Mouse (Mus musculus) neural tube, embryonic 12.5 days (tissue): ENCODE data around the gene Ahcyl2. TPM values are rescaled to one million over a fixed set of nuclear protein-coding genes. Genes with fewer than 3 reads are reported as not detected.

Source experiments
- ATAC-seq: fragments of 200-750 bp; cut with Nextera tagmentation; 2 replicates; pipeline ENCODE4 v1.8.0; 2017; ENCODE audit warnings: low read depth, mild to moderate bottlenecking, moderate TSS enrichment, moderate library complexity; ENCODE audit not compliant: low FRiP score
- H3K27ac ChIP-seq: fragments of 300-500 bp; sonication (generic); 2 replicates; pipeline ENCODE4 v1.5.1; 2016
- H3K27me3 ChIP-seq: fragments of 300-500 bp; sonication (generic); replicated peaks from 2 replicates; pipeline ENCODE4 v1.6.1; 2016; ENCODE audit warnings: mild to moderate bottlenecking
- H3K36me3 ChIP-seq: fragments of 300-500 bp; sonication (generic); 2 replicates; pipeline ENCODE4 v1.6.1; 2016; ENCODE audit warnings: mild to moderate bottlenecking
- H3K4me1 ChIP-seq: fragments of 300-500 bp; sonication (generic); 2 replicates; pipeline ENCODE4 v1.6.1; 2016
- H3K4me2 ChIP-seq: fragments of 300-500 bp; sonication (generic); replicated peaks from 2 replicates; pipeline ENCODE4 v1.6.1; 2016; ENCODE audit warnings: mild to moderate bottlenecking
- H3K4me3 ChIP-seq: fragments of 300-500 bp; sonication (generic); 2 replicates; pipeline ENCODE4 v1.5.1; 2016
- H3K9ac ChIP-seq: fragments of 300-500 bp; sonication (generic); 2 replicates; pipeline ENCODE4 v1.6.1; 2016; ENCODE audit warnings: mild to moderate bottlenecking
- H3K9me3 ChIP-seq: fragments of 300-500 bp; sonication (generic); 2 replicates; pipeline ENCODE4 v1.6.1; 2016; ENCODE audit warnings: mild to moderate bottlenecking
- WGBS: fragments of 180-500 bp; shearing (Covaris S2); methylation state at CpG from one replicate; pipeline ENCODE4 v1.1.7; 2016; 5-methylcytosine and 5-hydroxymethylcytosine counted together
- polyA plus RNA-seq: library from polyadenylated mRNA; unstranded; fragments of >200 nt; fragmentation: Nextera tagmentation; extraction: Ambion mirVana; gene quantifications from 2 replicates; pipeline ENCODE4 v1.2.1, GENCODE M21; 2016

The Ahcyl2 gene
- polyA plus RNA-seq, 1 experiment from 2014 or later: 18.0 TPM

- peaks cover 3% of the 10 kb centered on the region; the same call in 1 of the 2 replicates for H3K27me3 ChIP-seq
- WGBS: 93% methylated on average over 3 of the region's 3 CpGs
- H3K4me3 ChIP-seq: no peak overlapping the region
- H3K4me1 ChIP-seq: no peaks in the 10 kb centered on the region
- H3K9ac ChIP-seq: no peak overlapping the region
- no peak overlapping the region for H3K27ac ChIP-seq
- no peak overlapping the region for H3K4me2 ChIP-seq
- H3K36me3 ChIP-seq: peaks cover 13% of the 10 kb centered on the region; the same call in 1 of the 2 replicates
- no peaks in the 10 kb centered on the region for H3K9me3 ChIP-seq
- ATAC-seq: no peak
Observed at GRCm38 (mm10) chr6:29910631-29911030, 142.8 kb downstream of the Ahcyl2 start.

- WGBS: 44% methylated on average over 1 of the region's 1 CpGs
- no peak overlapping the region for H3K4me2 ChIP-seq
- no peak for ATAC-seq
- H3K9me3 ChIP-seq: no peaks in the 10 kb centered on the region
- H3K36me3 ChIP-seq: peaks cover 9% of the 10 kb centered on the region; the same call in 1 of the 2 replicates
- peaks cover 8% of the 10 kb centered on the region for H3K4me1 ChIP-seq
- no peak overlapping the region for H3K9ac ChIP-seq
- no peak overlapping the region for H3K27ac ChIP-seq
- H3K4me3 ChIP-seq: no peak overlapping the region
- peaks cover 16% of the 10 kb centered on the region for H3K27me3 ChIP-seq
Observed at GRCm38 (mm10) chr6:29913673-29914072, 145.9 kb downstream of the Ahcyl2 start.

GRCm38 (mm10) chr6:29914136-29914535, 146.3 kb downstream of the Ahcyl2 start:
- no peak for ATAC-seq
- Histone ChIP-seq H3K4me2 (no peak overlapping the region), H3K4me1 (peaks cover 8% of the 10 kb centered on the region), H3K4me3 (no peak overlapping the region), H3K27ac (no peak overlapping the region), H3K27me3 (peaks cover 19% of the 10 kb centered on the region), H3K9me3 (no peaks in the 10 kb centered on the region), H3K36me3 (peaks cover 6% of the 10 kb centered on the region; the same call in 1 of the 2 replicates), H3K9ac (no peak overlapping the region)

GRCm38 (mm10) chr6:29915836-29916235, 148.0 kb downstream of the Ahcyl2 start:
- no peak for ATAC-seq
- 30% methylated on average over 9 of the region's 9 CpGs for WGBS
- Histone ChIP-seq H3K9ac (no peak overlapping the region), H3K27ac (no peak overlapping the region), H3K4me3 (no peak overlapping the region), H3K4me2 (no peak overlapping the region; the same call in 1 of the 2 replicates), H3K4me1 (peaks cover 8% of the 10 kb centered on the region), H3K36me3 (no peaks in the 10 kb centered on the region), H3K27me3 (peaks cover 19% of the 10 kb centered on the region), H3K9me3 (no peaks in the 10 kb centered on the region)

GRCm38 (mm10) chr6:29916530-29917382, 148.9 kb downstream of the Ahcyl2 start, which contains the start of gene Strip2:
Strip2 (plus strand) TSS chr6:29917012.
- H3K4me2 ChIP-seq: peak within 1 kb of the TSS; percentile 91
- peak within 1 kb of the TSS; percentile 61 for H3K4me3 ChIP-seq
- H3K9me3 ChIP-seq: no peaks in the 10 kb centered on the region
- H3K4me1 ChIP-seq: peaks cover 8% of the 10 kb centered on the region
- WGBS: under 1% methylated on average over 67 of the region's 67 CpGs
- peaks cover 19% of the 10 kb centered on the region for H3K27me3 ChIP-seq
- no peak within 1 kb of the TSS for H3K27ac ChIP-seq
- H3K36me3 ChIP-seq: no peaks in the 10 kb centered on the region
- ATAC-seq: peak; percentile 99
- peak within 1 kb of the TSS; percentile 62 for H3K9ac ChIP-seq

- Histone ChIP-seq H3K27ac (no peak overlapping the region), H3K27me3 (peaks cover 19% of the 10 kb centered on the region), H3K9ac (peak overlapping the region; percentile 62), H3K4me2 (peak overlapping the region; percentile 91), H3K4me3 (peak overlapping the region; percentile 61), H3K4me1 (peaks cover 8% of the 10 kb centered on the region), H3K9me3 (no peaks in the 10 kb centered on the region), H3K36me3 (no peaks in the 10 kb centered on the region)
- WGBS: under 1% methylated on average over 21 of the region's 21 CpGs
- peak; percentile 78 for ATAC-seq
Observed at GRCm38 (mm10) chr6:29917383-29917720, 149.5 kb downstream of the Ahcyl2 start.

GRCm38 (mm10) chr6:29917947-29918346, 150.1 kb downstream of the Ahcyl2 start:
- Histone ChIP-seq H3K4me3 (no peak overlapping the region), H3K36me3 (no peaks in the 10 kb centered on the region), H3K4me1 (peaks cover 8% of the 10 kb centered on the region), H3K4me2 (peak overlapping the region; percentile 91), H3K27ac (no peak overlapping the region), H3K27me3 (peaks cover 19% of the 10 kb centered on the region), H3K9me3 (no peaks in the 10 kb centered on the region), H3K9ac (no peak overlapping the region)
- ATAC-seq: no peak
- 41% methylated on average over 4 of the region's 4 CpGs for WGBS

GRCm38 (mm10) chr6:29923501-29923900, 155.7 kb downstream of the Ahcyl2 start:
- Histone ChIP-seq H3K27ac (no peak overlapping the region), H3K27me3 (peaks cover 5% of the 10 kb centered on the region; the same call in 1 of the 2 replicates), H3K4me3 (no peak overlapping the region), H3K4me2 (no peak overlapping the region), H3K9me3 (no peaks in the 10 kb centered on the region), H3K36me3 (no peaks in the 10 kb centered on the region), H3K9ac (no peak overlapping the region), H3K4me1 (no peaks in the 10 kb centered on the region)
- whole genome bisulfite sequencing: 72% methylated on average over 4 of the region's 4 CpGs
- no peak for ATAC-seq

GRCm38 (mm10) chr6:29925594-29926219, 157.9 kb downstream of the Ahcyl2 start:
- no peak overlapping the region for H3K4me3 ChIP-seq
- no peak overlapping the region for H3K4me2 ChIP-seq
- 59% methylated on average over 6 of the region's 6 CpGs for WGBS
- H3K9me3 ChIP-seq: no peaks in the 10 kb centered on the region
- H3K27ac ChIP-seq: no peak overlapping the region
- H3K4me1 ChIP-seq: no peaks in the 10 kb centered on the region
- H3K9ac ChIP-seq: no peak overlapping the region
- no peaks in the 10 kb centered on the region for H3K36me3 ChIP-seq
- no peaks in the 10 kb centered on the region for H3K27me3 ChIP-seq
- ATAC-seq: no peak

GRCm38 (mm10) chr6:29930087-29930486, 162.3 kb downstream of the Ahcyl2 start:
- H3K4me2 ChIP-seq: no peak overlapping the region
- no peak overlapping the region for H3K4me3 ChIP-seq
- H3K36me3 ChIP-seq: no peaks in the 10 kb centered on the region
- H3K9me3 ChIP-seq: no peaks in the 10 kb centered on the region
- H3K9ac ChIP-seq: no peak overlapping the region
- H3K27ac ChIP-seq: no peak overlapping the region
- no peak for ATAC-seq
- H3K27me3 ChIP-seq: no peaks in the 10 kb centered on the region
- no peaks in the 10 kb centered on the region for H3K4me1 ChIP-seq

- no peak overlapping the region for H3K4me2 ChIP-seq
- H3K36me3 ChIP-seq: no peaks in the 10 kb centered on the region
- H3K27ac ChIP-seq: no peak overlapping the region
- H3K27me3 ChIP-seq: no peaks in the 10 kb centered on the region
- ATAC-seq: no peak
- H3K4me1 ChIP-seq: no peaks in the 10 kb centered on the region
- H3K4me3 ChIP-seq: no peak overlapping the region
- WGBS: 84% methylated on average over 6 of the region's 6 CpGs
- no peak overlapping the region for H3K9ac ChIP-seq
- no peaks in the 10 kb centered on the region for H3K9me3 ChIP-seq
Observed at GRCm38 (mm10) chr6:29930665-29931064, 162.9 kb downstream of the Ahcyl2 start.

GRCm38 (mm10) chr6:29931181-29931580, 163.4 kb downstream of the Ahcyl2 start:
- Histone ChIP-seq H3K4me3 (no peak overlapping the region), H3K27ac (no peak overlapping the region), H3K9ac (no peak overlapping the region), H3K9me3 (no peaks in the 10 kb centered on the region), H3K4me2 (no peak overlapping the region), H3K4me1 (no peaks in the 10 kb centered on the region), H3K27me3 (no peaks in the 10 kb centered on the region), H3K36me3 (no peaks in the 10 kb centered on the region)
- WGBS: 91% methylated on average over 4 of the region's 4 CpGs
- ATAC-seq: no peak
